Mouse (Mus musculus): ENCODE measurements around the gene Lgalsl.

Lgalsl gene

DNA sequence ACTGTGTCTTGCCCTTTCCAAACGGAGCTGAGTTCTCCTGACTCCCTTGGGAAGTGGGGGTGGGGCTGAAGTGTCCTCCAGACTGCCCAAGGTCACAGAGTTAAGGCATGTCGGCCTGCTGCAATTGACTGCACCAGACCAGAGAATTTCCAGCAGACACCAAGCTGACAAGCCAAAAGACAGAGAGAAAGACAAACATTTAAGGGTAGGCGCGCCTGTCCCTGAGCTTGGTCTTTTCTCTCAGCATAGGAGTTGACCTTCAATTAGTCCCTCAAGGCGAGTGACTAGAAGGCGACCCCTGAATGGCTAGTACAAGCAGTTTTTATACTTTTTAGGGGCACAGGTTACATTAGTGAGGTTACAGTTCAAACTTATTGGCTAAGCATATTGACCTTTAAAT, 46.1 kb downstream of the Lgalsl start:
- no peak for DNase-seq (ENCODE audit: low spot score in 2 of 2)

DNA sequence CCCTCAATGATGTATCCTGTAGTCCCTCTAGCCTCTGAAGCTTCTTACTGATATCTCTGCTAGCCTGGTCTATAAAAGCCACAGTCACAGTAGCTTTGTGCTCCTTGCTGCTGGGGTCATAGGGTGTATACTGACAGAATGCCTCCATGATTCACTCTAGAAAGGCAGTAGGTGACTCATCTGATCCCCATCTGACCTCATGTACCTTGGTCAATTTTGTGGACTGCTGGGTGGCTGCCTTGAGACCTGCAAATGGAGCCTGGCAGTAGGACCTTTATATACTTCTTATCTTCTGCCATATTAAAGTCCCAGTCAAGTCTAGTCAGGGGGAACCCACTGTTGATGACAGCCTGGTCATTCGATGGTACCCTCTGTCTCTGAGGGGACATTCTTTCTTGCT, 47.4 kb downstream of the Lgalsl start:
- no peak for DNase-seq (ENCODE audit: low spot score in 2 of 2)

DNA sequence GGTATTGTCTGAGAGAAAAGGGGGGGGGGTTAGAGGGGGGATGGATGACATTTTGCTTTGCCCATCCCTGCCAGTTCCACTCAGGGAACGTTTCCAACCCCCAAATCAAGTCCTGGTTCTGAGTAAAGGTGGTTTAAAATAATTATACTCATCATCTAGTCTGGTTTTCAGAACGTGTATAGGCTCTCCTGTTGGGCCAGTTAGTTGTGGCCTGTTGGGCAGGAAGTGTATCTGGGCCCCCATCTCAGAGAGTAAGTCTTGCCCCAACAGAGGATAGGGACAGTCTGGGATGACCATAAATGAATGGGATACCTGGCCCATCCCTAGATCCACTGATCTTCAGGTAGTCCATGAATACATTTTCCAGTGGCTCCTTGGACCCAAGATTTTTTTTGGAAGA, 48.2 kb downstream of the Lgalsl start:
- no peak for DNase-seq (ENCODE audit: low spot score in 2 of 2)

DNA sequence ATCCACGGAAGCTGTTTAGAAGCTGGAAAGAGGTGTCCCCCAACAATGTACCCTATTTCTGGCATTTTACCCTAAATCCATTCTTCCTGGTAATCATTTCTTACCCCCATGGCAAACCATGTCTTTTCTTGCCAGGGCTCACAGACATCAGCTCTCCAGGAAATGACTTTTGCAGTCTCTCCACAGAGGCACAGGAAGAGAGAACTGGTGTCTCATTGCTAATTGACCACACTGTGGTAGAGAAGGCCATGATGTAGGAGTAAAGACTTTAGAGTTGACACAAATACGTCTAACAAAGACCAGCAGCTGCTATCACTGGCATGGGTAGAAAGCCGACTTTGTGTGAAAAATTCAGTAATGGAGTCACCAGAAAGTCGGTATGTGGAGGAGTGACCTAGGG, 50.5 kb downstream of the Lgalsl start:
- no peak for DNase-seq (ENCODE audit: low spot score in 2 of 2)

DNA sequence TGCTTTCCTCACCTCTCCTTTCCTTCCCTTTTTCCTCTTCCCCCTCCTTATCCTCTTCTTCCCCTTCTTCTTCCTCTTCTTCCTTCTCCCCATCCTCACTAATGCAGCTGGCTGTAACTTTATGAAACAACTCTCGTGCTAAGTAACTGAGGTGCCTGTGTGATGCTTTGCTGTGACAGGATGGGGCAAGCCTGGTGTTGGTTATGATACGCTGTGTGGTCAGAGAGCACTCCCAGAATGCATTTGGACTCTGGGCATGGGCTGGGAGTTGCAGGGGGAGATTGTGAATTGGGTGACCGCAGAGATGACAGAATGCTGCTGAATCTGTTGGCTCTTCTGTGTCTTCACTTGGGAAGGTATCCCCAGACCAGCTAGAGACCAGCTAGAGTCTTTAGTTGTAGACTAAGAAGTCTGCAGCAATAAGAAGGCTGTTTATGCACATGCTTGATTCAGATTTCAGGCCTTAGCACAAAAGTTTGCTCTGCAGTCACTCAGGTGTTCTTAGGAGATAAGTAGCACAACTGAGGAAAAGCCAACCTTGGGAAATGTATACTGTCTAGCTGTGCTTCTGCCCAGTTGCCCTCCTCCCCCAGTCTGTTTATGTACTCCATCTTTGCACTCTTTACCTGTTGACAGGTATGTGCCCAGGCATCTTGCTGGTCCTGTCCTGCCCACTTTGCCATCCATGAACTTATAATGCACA, 51.8 kb downstream of the Lgalsl start:
- DNase-seq (ENCODE audit: low spot score in 2 of 2) = no peak

DNA sequence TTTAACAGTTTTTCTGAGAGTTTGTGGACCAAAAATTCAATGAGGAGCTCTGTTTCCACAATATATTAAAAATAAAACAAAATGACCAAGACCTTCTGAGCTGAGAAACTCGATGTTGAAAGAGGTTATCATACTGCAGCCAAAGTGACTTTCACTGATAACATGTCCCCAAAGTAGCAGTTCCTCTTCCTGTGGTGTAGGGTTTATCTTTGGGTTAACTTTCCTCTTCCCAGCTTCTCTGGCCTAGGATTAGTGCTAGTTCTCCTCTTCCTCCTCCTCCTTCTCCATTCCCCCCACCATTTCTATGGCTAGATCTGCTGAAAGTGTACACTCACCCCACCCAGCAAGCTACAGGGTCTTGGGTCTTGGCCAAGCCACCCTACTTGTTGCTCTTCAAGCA, 52.6 kb downstream of the Lgalsl start:
- no peak for DNase-seq (ENCODE audit: low spot score in 2 of 2)

DNA sequence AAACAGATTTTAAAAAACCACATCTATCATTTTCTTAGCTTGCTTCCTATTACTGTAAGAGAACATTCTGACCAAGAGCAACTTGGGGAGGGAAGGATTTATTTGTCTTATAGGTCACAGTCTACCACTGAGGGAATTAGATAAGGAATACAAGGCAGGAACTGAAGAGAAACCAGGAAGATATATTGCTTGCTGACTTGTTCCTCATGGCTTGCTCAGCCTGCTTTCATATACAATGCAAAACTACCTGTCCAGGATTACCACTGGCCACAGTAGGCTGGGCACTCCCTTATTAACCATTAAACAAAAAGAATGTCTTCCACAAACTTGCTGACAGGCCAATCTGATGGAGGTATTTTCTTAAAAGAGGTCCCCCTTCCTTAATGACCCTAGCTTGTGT, 54.2 kb downstream of the Lgalsl start:
- no peak for DNase-seq (ENCODE audit: low spot score in 2 of 2)

Measured in urinary bladder, postnatal 36 days (tissue).